Mouse (Mus musculus): ENCODE data around the gene Slc39a1.
"Not testable (repeated sequence)": the region's sequence is repeated elsewhere in the genome, so short reads cannot be mapped to it uniquely, and the experiment has no call there.

Slc39a1 gene

GRCm38 (mm10) chr3:90266901-90267775 lies 19.2 kb downstream of the Slc39a1 start:
- no peak for DNase-seq

DNA sequence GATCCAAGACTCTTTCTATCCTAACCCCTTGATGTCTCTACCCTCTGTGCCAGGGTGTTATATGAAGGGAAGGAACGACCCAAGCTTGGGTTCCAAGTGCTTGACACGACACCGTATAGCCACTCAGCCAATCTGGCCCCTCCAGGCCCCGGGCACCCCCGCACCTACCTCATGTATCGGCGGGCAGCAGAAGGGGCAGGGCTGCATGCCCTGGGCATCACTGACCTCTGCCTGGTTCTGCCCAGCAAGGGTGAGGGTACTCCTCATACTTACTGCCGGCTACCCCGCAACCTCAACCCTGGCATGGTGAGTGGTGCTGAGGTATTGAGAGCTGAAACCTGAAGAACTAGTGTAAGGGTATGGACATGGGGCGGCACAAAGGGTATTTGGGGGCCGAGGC lies 20.2 kb downstream of the Slc39a1 start:
- no peak for DNase-seq

DNA sequence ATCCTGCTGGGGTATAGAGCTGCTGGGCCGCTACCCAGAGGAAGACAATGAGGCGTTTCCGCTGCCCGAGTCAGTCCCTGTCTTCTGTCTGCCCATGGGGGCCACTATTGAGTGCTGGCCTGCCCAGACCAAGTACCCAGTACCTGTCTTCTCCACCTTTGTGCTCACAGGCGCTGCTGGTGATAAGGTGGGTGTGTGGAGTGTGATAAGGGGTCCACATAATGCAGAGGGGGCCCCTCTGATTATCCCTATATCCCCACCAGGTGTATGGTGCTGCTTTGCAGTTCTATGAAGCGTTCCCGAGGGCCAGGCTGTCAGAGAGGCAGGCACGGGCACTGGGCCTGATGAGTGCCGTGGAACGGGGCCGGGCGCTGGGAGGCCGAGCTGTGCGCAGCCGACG lies 21.0 kb downstream of the Slc39a1 start:
- DNase-seq, result no peak

DNA sequence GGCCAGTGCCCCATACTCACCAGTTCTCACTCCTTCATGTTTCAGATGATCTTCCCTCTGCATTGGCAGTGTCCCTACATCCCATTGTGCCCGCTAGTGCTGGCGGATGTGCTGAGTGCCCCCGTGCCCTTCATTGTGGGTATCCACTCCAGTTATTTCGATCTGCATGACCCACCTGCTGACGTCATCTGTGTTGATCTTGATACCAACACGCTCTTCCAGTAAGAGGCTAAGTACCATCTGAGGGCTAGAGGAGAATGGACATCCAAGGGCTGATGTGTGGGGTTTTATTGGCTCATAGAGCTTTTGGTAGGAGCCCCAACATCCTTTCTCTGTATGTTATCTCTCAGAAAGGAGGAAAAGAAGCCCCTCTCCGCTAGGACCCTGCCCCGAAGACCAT lies 22.8 kb downstream of the Slc39a1 start:
- DNase-seq, result no peak

DNA sequence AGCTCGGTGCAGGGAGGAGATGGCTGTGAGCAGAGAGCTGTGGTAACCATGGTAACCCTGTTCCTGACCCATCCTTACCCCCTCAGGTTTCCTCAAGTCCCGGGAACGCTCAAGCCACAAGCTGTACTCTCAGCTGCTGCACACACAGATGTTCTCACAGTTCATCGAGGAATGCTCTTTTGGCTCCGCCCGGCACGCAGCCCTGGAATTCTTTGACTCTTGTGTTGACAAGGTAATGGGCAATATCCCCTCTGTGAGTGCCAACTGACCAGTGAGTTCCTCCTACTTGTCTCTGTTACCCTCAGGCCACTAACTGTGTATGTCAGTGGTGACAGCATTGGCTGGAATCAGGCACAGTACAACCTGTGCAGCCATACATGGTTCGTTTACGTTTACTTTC lies 24.2 kb downstream of the Slc39a1 start:
- no peak for DNase-seq

GRCm38 (mm10) chr3:90273855-90274254 lies 25.9 kb downstream of the Slc39a1 start:
- no peak for DNase-seq

- DNase-seq, result no peak
These were observed 27.3 kb downstream of the Slc39a1 start for GRCm38 (mm10) chr3:90275286-90275685.

DNA sequence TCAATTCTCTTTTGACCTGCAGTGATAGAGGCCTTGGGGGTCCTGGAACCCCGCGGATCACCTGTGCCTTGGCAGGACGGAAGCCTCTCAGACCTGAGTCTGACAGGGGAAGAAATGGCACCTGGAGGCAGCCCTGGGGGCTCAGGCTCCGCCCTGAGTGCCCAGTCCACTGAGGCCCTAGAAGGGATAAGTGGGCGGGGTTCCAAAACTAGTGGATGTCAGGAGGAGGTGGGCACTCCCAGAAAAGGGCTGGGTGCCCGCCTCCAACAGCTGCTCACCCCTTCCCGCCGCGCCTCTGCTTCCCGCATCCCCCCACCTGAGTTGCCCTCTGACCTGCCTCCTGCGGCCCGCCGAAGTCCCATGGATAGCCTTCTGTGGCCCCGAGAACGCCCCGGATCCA lies 28.9 kb downstream of the Slc39a1 start:
- DNase-seq, result no peak

DNA sequence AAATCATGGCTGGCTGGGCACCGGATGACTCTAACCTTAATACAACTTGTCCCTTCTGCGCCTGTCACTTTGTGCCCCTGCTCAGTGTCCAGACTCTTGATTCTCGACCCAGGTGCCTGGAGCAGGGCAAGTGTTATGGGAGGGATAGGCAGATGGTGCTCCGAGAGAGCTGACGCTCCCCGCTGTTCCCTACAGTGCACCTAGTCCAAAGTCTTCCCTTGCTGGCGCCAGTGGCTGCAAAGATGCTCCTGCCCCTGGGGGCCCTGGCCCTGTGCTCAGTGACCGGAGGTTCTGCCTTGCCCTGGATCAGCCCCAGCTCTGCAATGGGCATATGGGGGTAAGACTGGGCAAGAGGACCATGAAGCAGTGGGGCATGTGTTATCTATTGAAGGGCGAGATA lies 29.8 kb downstream of the Slc39a1 start:
- no peak for DNase-seq

DNA sequence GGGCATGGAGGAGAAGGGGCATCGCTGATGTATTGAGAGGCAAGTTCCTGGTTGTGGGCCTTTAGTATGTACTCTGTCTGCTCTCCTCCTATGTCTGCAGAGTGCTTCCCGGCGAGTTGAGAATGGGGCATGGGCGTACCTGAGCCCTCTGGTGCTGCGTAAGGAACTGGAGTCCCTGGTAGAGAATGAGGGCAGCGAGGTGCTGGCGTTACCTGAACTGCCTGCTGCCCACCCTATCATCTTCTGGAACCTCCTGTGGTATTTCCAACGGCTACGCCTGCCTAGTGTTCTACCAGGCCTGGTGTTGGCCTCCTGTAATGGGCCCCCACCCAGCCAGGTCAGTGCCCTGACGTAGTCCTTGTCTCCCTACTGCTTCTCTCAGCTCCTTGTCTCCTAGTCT lies 30.2 kb downstream of the Slc39a1 start:
- no peak for DNase-seq

- no peak for DNase-seq
These were observed 31.2 kb downstream of the Slc39a1 start for GRCm38 (mm10) chr3:90279216-90279615.

- DNase-seq, result no peak
These were observed 31.8 kb downstream of the Slc39a1 start for GRCm38 (mm10) chr3:90279743-90280142.

- DNase-seq, result no peak
These were observed 32.7 kb downstream of the Slc39a1 start for GRCm38 (mm10) chr3:90280708-90281107.

DNA sequence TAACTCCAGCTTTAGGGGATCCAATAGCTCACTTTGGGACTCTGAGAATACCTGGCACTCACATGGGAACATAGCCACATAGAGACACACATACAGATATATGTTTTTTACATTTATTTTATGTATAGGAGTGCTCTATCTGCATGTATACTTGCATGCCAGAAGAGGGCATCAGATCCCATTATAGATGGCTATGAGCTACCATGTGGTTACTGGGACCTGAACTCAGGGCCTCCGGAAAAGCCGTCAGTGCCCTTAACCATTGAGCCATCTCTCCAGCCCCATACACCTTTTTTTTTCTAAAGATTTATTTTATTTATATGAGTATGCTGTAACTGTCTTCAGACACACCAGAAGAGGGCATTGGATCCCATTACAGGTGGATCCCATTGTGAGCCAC lies 36.2 kb downstream of the Slc39a1 start:
- no peak for DNase-seq

- not testable (repeated sequence) for DNase-seq
These were observed 41.4 kb downstream of the Slc39a1 start for GRCm38 (mm10) chr3:90289403-90289802.

- peak; percentile 12 to 26 for DNase-seq
These were observed 42.6 kb downstream of the Slc39a1 start for GRCm38 (mm10) chr3:90290602-90291001.

- DNase-seq, result no peak
These were observed 44.0 kb downstream of the Slc39a1 start for GRCm38 (mm10) chr3:90291982-90292344.

DNA sequence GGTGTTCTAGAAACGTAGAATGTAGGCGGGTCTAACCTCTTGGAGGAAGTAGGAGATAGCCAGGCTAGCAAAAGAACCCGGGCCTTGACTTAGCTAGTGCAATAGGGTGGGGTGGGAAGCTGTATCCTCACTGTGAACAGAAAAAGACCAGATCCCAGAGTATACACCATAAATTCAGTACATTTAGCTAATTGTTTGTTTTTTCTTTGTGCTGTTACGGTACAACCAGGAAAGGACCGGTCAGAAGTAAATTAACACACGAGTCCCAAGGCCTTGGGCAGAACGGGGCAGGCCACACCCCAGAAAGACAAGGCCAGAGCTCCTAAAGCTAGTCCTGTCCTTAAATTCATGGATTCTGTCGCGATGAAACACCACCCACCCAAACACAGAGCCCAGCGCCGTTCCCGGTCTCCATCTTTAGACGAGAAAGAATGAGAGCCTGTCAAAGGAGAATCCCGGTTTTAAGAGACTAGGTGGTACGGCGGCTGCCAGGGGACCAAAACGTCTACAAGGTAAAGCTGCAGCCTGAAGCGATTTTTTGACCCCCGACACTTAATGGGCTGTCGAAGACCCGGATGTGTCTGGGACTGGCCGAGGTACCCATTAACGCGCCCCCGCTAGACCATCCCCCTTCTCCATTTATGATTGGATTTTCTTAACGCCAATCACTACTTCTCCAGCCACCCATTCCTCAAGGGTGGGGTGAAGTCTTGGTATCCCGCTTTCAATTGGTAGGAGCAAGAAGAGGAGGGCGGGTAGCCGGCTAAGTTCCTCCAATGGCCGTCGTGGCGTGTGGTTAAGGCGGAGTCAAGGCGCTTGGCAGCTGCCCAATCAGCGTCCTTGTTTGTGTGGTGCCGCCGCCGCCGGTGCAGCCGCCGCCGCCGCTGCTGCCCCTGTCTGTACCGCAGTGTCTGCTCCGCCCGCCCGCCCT lies 44.6 kb downstream of the Slc39a1 start, which contains the start of gene Gatad2b:
Gene Gatad2b (plus strand): TSS at position 834 of the 931 bp plus-strand sequence.
- DNase-seq, result peak; percentile 99 to 100

DNA sequence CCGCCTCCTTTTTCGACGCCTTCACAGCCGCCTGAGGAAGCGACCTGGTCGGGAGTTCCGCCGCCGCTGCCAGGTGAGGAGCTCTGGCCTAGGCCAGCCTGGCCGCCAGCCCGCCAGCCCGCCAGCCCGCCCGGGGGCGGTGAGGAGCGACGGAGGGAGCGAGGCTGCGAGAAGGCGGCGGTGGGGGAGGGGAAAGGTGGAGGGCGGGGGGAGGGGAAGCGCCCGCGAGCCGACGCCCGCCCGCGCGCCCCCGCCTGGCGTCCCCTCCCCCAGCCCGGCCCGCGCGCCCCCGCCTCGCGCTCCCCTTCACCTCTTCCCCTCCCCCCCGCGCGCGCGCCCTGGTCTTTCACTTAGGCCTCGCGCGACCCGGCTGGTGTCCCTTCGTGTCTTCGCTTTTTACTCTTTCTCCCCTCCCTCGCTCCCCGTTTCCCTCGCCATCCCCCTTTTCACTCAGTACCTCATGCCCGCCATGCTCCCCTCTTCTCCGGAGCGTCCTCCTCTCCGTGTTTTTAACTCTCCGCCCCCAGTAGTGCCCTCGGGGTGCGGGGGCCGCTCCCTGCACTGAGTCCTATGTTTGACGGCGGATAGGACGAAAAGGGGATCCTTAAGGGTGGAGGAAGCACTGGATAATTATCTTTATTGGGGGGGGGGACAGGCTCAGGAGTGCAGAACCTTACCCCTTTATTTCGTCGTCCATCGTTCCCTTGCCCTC lies 45.5 kb downstream of the Slc39a1 start:
- peak; percentile 38 to 41 for DNase-seq

GRCm38 (mm10) chr3:90294064-90294440 lies 46.1 kb downstream of the Slc39a1 start:
- peak in 1 of 2 experiments; percentile 6 for DNase-seq

GRCm38 (mm10) chr3:90294651-90295050 lies 46.7 kb downstream of the Slc39a1 start:
- DNase-seq, result no peak
